Mouse (Mus musculus): ENCODE measurements at regions not wholly inside any gene's neighbourhood (a gene's known extent, or its start where the extent isn't known, plus 50 kb on each side); places are given as distances from the start of the nearest gene placed in this dataset.
A peak's percentile ranks its signal among the peaks of the same experiment; 100 is the strongest.

DNA sequence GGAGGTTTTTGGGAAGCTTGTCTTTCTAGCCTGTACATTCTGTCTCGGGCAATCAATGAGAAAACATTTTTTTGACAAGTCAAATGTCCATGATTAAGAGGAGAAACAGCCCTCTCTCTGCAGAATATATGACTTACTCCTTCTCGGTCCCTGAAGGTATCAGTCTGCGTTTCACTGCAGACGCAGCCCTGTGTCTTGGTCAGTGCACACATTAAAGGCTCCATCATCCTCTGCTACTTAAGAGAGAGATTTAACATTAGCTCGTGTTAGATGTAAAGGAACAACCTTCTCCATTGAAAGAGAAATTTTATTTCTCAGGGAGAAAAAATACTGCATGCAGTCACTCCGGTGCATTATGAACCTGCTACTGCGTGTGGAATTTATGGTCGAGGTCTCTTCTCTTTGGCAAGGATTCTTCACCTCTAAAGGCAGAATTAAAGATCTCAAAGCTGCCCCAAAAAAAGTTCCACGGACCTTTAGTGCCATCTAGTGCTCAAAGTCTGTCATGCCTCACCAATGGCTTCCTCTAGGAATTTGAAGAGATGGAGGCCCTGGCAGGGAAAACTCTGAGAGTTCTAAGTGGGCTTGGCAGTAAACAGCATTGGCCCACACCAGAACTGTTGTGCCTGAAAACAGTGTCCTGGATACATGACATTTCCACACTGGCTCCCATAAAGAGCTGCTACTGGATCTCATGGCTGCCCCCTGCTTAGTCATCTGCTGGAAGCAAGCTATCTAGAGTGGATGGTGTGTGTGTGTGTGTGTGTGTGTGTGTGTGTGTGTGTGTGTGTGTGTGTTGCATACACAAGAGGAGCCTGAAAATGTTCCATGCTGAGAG, 102.3 kb upstream of the Noct start:
- H3K4me3 ChIP-seq (ENCODE audit: low read length), result no peak overlapping the region
- no peaks in the 10 kb centered on the region for H3K36me3 ChIP-seq (ENCODE audit: control insufficient read depth, insufficient read depth, low read length)
- 25% methylated on average over 9 of the region's 9 CpGs for WGBS
- no peak overlapping the region for H3K27ac ChIP-seq (ENCODE audit: low read length)
- H3K27me3 ChIP-seq (ENCODE audit: control insufficient read depth, insufficient read depth, low read depth, low read length), result no peaks in the 10 kb centered on the region
- H3K9me3 ChIP-seq (ENCODE audit: control insufficient read depth, low read length), result no peaks in the 10 kb centered on the region
- H3K4me1 ChIP-seq (replicated peaks; ENCODE audit: control insufficient read depth, insufficient read depth, low read length), result no peaks in the 10 kb centered on the region
- no peak overlapping the region for H3K9ac ChIP-seq (ENCODE audit: low read length)
- H3K4me2 ChIP-seq (ENCODE audit: low read depth, low read length), result no peak overlapping the region
- peak; percentile 51 for ATAC-seq (ENCODE audit: low read depth)

DNA sequence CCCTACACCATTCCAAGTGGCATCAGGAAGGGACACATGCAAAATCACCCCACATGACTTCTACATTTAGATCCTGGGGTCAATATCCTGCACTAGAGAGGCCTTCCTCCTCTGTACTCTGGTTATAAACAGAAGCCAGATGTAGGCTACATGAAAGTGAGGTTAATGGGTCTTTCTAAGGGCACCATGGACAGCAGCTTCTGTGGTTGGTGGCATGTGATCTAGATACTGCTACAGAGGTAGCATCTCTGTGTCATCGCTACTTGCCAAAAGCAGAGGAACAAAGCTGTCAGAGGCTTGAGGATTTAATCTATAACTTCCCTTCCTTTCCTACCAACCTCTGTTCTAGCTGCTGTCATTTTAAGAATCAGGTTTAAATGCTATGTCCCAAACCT, 101.7 kb upstream of the Noct start:
- H3K9me3 ChIP-seq (ENCODE audit: control insufficient read depth, low read length), result no peaks in the 10 kb centered on the region
- 96% methylated on average over 1 of the region's 1 CpGs for WGBS

DNA sequence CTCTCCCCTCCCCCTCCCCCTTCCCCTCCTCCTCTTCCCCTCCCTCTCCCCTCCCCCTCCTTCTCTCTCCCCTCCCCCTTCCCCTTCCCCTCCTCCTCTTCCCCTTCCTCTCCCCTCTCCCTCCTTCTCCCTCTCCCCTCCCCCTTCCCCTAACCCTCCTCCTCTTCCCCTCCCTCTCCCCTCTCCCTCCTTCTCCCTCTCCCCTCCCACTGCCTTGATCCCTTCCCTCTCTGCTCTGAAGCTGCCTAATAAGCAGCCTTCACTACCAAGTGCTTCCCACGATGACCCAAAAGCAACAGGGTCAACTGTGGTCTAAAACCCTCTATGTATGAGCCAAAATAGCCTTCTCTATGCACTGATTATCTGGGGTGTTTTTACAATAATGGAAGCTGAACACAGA, 96.4 kb upstream of the Noct start:
- 54% methylated on average over 1 of the region's 1 CpGs for WGBS
- H3K4me3 ChIP-seq (ENCODE audit: low read length), result no peak overlapping the region
- ATAC-seq (ENCODE audit: low read depth), result no peak

More for the DNA sequence above, 101.7 kb upstream of the Noct start:
- no peak overlapping the region for H3K27ac ChIP-seq (ENCODE audit: low read length)
- no peak overlapping the region for H3K4me3 ChIP-seq (ENCODE audit: low read length)
- no peak overlapping the region for H3K9ac ChIP-seq (ENCODE audit: low read length)
- no peak for ATAC-seq (ENCODE audit: low read depth)
- no peaks in the 10 kb centered on the region for H3K27me3 ChIP-seq (ENCODE audit: control insufficient read depth, insufficient read depth, low read depth, low read length)
- H3K4me1 ChIP-seq (replicated peaks; ENCODE audit: control insufficient read depth, insufficient read depth, low read length), result no peaks in the 10 kb centered on the region
- H3K36me3 ChIP-seq (ENCODE audit: control insufficient read depth, insufficient read depth, low read length), result no peaks in the 10 kb centered on the region
- H3K4me2 ChIP-seq (ENCODE audit: low read depth, low read length), result no peak overlapping the region

DNA sequence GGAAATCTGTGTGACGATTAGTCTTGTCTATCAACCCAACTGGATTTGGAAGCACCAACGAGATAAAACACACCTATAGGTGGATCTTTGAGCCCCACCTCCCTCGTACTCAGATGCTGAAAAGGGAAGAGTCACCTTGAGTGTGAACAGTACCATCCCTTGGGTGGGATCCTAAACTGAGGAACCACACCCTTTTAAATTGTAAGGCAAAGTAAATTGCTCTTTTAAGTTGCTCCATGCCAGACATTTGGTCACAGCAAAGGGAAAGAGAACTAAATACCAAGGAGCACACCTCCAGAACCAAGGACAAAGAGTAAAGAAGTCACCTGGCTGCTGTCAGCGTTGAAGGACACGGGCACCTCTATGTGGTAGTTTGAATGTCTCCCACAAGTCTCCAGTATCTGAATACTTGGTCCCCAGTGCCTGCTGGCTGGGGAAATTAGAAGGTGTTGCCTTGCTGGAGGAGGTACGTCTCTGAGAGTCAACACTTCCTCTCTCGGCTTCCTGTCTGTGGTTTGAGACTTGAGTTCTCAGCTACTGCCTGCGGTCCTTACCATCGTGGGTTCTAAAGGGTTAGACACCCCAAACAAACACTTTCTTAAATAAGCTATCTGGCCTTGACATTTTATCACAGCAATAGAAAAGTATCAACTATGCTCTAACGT, 95.6 kb upstream of the Noct start:
- no peak for ATAC-seq (ENCODE audit: low read depth)
- 76% methylated on average over 10 of the region's 10 CpGs for WGBS
- H3K27ac ChIP-seq (ENCODE audit: low read length), result no peak overlapping the region
- no peak overlapping the region for H3K9ac ChIP-seq (ENCODE audit: low read length)
- no peaks in the 10 kb centered on the region for H3K4me1 ChIP-seq (replicated peaks; ENCODE audit: control insufficient read depth, insufficient read depth, low read length)
- H3K36me3 ChIP-seq (ENCODE audit: control insufficient read depth, insufficient read depth, low read length), result no peaks in the 10 kb centered on the region
- H3K4me2 ChIP-seq (ENCODE audit: low read depth, low read length), result no peak overlapping the region
- H3K27me3 ChIP-seq (ENCODE audit: control insufficient read depth, insufficient read depth, low read depth, low read length), result no peaks in the 10 kb centered on the region
- no peaks in the 10 kb centered on the region for H3K9me3 ChIP-seq (ENCODE audit: control insufficient read depth, low read length)
- no peak overlapping the region for H3K4me3 ChIP-seq (ENCODE audit: low read length)

More for the DNA sequence above, 96.4 kb upstream of the Noct start:
- Histone ChIP-seq H3K27me3 (ENCODE audit: control insufficient read depth, insufficient read depth, low read depth, low read length) (no peaks in the 10 kb centered on the region), H3K9ac (ENCODE audit: low read length) (no peak overlapping the region), H3K27ac (ENCODE audit: low read length) (no peak overlapping the region), H3K9me3 (ENCODE audit: control insufficient read depth, low read length) (no peaks in the 10 kb centered on the region), H3K4me2 (ENCODE audit: low read depth, low read length) (no peak overlapping the region), H3K4me1 (replicated peaks; ENCODE audit: control insufficient read depth, insufficient read depth, low read length) (no peaks in the 10 kb centered on the region), H3K36me3 (ENCODE audit: control insufficient read depth, insufficient read depth, low read length) (no peaks in the 10 kb centered on the region)

DNA sequence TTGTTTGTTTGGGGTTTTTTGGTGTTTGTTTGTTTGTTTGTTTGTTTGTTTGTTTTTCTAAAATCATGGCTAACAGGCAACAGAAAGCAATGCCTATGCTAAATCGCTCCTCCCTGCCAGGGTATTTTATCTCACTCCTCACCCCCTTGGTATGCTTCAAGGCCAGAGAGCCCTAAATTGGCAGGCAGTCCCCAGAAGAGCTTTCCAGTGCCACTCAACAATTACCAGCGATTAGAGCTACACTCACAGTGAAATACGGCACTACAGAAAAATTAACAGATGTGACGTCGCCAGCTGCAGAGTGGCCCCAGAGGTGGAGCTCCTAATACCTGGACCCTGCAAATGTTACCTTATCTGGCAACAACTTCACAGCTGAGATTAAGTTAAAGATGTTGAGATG, 93.5 kb upstream of the Noct start:
- Histone ChIP-seq H3K4me2 (ENCODE audit: low read depth, low read length) (no peak overlapping the region), H3K36me3 (ENCODE audit: control insufficient read depth, insufficient read depth, low read length) (no peaks in the 10 kb centered on the region), H3K4me1 (replicated peaks; ENCODE audit: control insufficient read depth, insufficient read depth, low read length) (no peaks in the 10 kb centered on the region), H3K4me3 (ENCODE audit: low read length) (no peak overlapping the region), H3K9me3 (ENCODE audit: control insufficient read depth, low read length) (no peaks in the 10 kb centered on the region), H3K9ac (ENCODE audit: low read length) (no peak overlapping the region), H3K27me3 (ENCODE audit: control insufficient read depth, insufficient read depth, low read depth, low read length) (no peaks in the 10 kb centered on the region), H3K27ac (ENCODE audit: low read length) (no peak overlapping the region)
- peak; percentile 66 for ATAC-seq (ENCODE audit: low read depth)
- 64% methylated on average over 5 of the region's 5 CpGs for WGBS

DNA sequence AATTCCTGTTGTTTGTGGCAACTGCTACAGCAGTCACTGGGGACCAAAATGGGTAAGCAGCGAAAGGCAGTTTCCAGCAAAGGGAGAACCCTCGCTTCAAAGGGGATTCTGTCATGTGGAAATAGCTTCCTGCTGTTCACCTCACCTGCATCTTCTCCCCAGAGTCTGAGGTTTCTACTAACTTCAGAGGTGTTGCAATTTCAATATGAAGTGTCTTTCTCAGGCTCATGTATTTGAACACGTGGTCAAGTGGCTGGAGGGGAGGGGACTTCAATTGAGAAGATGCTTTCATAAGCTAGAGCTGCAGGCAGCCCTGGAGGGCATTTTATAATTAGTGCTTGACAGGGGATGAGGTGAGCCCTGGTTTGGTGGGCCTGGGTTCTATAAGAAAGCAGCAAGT, 92.9 kb upstream of the Noct start:
- Histone ChIP-seq H3K9me3 (ENCODE audit: control insufficient read depth, low read length) (no peaks in the 10 kb centered on the region), H3K4me1 (replicated peaks; ENCODE audit: control insufficient read depth, insufficient read depth, low read length) (no peaks in the 10 kb centered on the region), H3K9ac (ENCODE audit: low read length) (no peak overlapping the region), H3K4me2 (ENCODE audit: low read depth, low read length) (no peak overlapping the region), H3K27ac (ENCODE audit: low read length) (no peak overlapping the region), H3K4me3 (ENCODE audit: low read length) (no peak overlapping the region), H3K36me3 (ENCODE audit: control insufficient read depth, insufficient read depth, low read length) (no peaks in the 10 kb centered on the region), H3K27me3 (ENCODE audit: control insufficient read depth, insufficient read depth, low read depth, low read length) (no peaks in the 10 kb centered on the region)
- 59% methylated on average over 3 of the region's 3 CpGs for WGBS
- no peak for ATAC-seq (ENCODE audit: low read depth)

DNA sequence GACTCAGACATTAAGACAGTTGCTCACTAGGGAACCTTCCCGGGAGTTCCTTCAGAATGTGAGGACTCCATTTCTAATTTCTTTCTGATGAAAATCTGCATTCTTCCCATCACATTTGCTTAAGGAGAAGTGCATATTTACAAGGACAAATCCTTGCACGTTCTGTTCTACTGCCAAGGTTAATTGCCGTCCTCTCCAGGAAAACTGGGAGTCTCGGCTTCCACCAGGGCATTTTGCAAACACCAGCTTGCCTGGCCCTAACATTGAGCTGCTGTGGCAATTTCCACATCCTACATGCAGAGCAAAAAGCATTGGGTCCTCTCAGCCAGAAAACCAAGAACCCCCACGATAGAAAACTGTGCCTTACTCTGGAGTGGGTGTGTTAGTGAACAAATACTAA, 91.5 kb upstream of the Noct start:
- no peak overlapping the region for H3K4me2 ChIP-seq (ENCODE audit: low read depth, low read length)
- no peaks in the 10 kb centered on the region for H3K36me3 ChIP-seq (ENCODE audit: control insufficient read depth, insufficient read depth, low read length)
- no peaks in the 10 kb centered on the region for H3K4me1 ChIP-seq (replicated peaks; ENCODE audit: control insufficient read depth, insufficient read depth, low read length)
- ATAC-seq (ENCODE audit: low read depth), result no peak
- H3K27ac ChIP-seq (ENCODE audit: low read length), result no peak overlapping the region
- WGBS, result 68% methylated on average over 5 of the region's 5 CpGs
- no peak overlapping the region for H3K4me3 ChIP-seq (ENCODE audit: low read length)
- no peaks in the 10 kb centered on the region for H3K9me3 ChIP-seq (ENCODE audit: control insufficient read depth, low read length)
- H3K9ac ChIP-seq (ENCODE audit: low read length), result no peak overlapping the region
- H3K27me3 ChIP-seq (ENCODE audit: control insufficient read depth, insufficient read depth, low read depth, low read length), result no peaks in the 10 kb centered on the region

DNA sequence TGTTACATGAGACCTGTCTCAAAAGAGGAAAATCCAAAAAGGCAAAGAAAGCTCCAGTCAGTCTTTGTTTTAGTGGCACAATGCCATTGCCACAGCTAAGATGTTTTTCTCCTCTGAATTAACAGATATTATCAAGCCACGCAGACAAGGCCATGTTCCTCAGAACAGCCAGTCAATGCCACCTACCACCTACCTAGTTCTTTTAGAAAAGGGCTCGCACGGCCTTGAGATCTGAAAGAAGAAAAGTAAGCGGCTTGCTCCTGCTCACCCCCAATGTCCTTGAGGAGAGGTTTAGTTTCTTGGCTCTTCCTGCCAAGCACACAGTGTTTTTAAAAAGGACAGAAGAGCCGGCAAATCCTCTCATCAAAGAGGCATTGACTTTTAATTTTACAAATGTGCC, 88.7 kb upstream of the Noct start:
- Histone ChIP-seq H3K9me3 (ENCODE audit: control insufficient read depth, low read length) (no peaks in the 10 kb centered on the region), H3K27ac (ENCODE audit: low read length) (no peak overlapping the region), H3K27me3 (ENCODE audit: control insufficient read depth, insufficient read depth, low read depth, low read length) (no peaks in the 10 kb centered on the region), H3K9ac (ENCODE audit: low read length) (no peak overlapping the region), H3K4me2 (ENCODE audit: low read depth, low read length) (no peak overlapping the region), H3K36me3 (ENCODE audit: control insufficient read depth, insufficient read depth, low read length) (no peaks in the 10 kb centered on the region), H3K4me3 (ENCODE audit: low read length) (no peak overlapping the region), H3K4me1 (replicated peaks; ENCODE audit: control insufficient read depth, insufficient read depth, low read length) (no peaks in the 10 kb centered on the region)
- no peak for ATAC-seq (ENCODE audit: low read depth)
- 64% methylated on average over 5 of the region's 5 CpGs for WGBS

DNA sequence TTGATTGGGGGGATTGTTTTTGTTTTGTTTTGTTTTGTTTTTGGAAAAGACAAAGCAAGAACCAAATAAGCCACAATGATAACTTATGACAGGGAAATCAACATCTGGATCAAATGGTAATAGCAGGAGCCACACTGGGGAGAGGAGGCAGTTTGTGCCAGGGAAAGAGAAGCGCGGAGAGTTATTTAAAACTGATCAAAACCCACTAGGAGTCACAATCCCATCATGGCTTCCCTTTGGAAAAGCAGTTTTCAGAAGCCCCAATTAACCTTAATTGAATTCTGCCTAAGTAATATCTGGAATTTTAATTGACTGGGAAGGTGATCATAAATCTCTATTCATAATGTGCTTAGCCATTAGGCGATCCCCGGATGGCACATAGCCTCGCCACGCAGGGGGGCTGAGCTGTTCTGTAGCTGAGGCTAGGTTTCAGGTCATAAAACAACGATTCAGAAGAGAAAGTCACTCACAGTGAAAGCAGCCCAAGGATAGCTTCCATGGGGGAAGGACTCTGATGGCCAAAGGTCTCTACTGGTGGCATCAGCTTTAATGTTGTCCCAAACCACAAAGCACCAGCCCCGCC, 86.4 kb upstream of the Noct start:
- H3K36me3 ChIP-seq (ENCODE audit: control insufficient read depth, insufficient read depth, low read length), result no peaks in the 10 kb centered on the region
- H3K27ac ChIP-seq (ENCODE audit: low read length), result no peak overlapping the region
- no peak overlapping the region for H3K9ac ChIP-seq (ENCODE audit: low read length)
- no peak overlapping the region for H3K4me3 ChIP-seq (ENCODE audit: low read length)
- H3K27me3 ChIP-seq (ENCODE audit: control insufficient read depth, insufficient read depth, low read depth, low read length), result no peaks in the 10 kb centered on the region
- H3K9me3 ChIP-seq (ENCODE audit: control insufficient read depth, low read length), result no peaks in the 10 kb centered on the region
- ATAC-seq (ENCODE audit: low read depth), result no peak
- no peak overlapping the region for H3K4me2 ChIP-seq (ENCODE audit: low read depth, low read length)
- 90% methylated on average over 7 of the region's 8 CpGs for WGBS
- H3K4me1 ChIP-seq (replicated peaks; ENCODE audit: control insufficient read depth, insufficient read depth, low read length), result no peaks in the 10 kb centered on the region
